In genomic region chr16:57251589-57252421, GRCm38 (mm10) we compare ENCODE assay signal across 12 mouse cellular contexts. TPM values are rescaled to one million over a fixed set of nuclear protein-coding genes. Genes with fewer than 3 reads are reported as not detected.
DNase-seq lines count a peak whose midpoint lies in the region; ATAC-seq lines count a peak whose summit lies in the region.
"Had no signal": no experiment of that assay in that cellular context is flagged by ENCODE, and none has a peak within 500 bp of the region (broad histone marks: within the 10 kb centered on the region; RNA-seq: fewer than 3 reads in every experiment).

No protein-coding gene starts in this region.

- DNase-seq in kidney, adult 11 months = peak; percentile 35
- no peak for DNase-seq in kidney, adult 18-20 months
- peak; percentile 69 for DNase-seq in ZHBTc4 (ENCODE audit: low read depth, low spot score)
- DNase-seq in lung, postnatal 25 days (ENCODE audit: low spot score) = peak; percentile 69
- DNase-seq in frontal cortex, postnatal 10 days (ENCODE audit: low spot score in 2 of 2) = no peak
- DNase-seq in yolk sac, embryonic 10.5 days (ENCODE audit: low spot score) = no peak
- no peak for DNase-seq in right cerebral cortex, postnatal 10 days (ENCODE audit: low spot score in 2 of 2)
- DNase-seq: cerebellum, adult 18-20 months had no signal

- no peaks in the 10 kb centered on the region for H3K9me3 ChIP-seq in intestine, embryonic 15.5 days
- H3K9me3 ChIP-seq: liver, embryonic 15.5 days had no signal

- no peaks in the 10 kb centered on the region for H3K4me1 ChIP-seq in intestine, embryonic 15.5 days (replicated peaks)
- H3K4me1 ChIP-seq: liver, embryonic 15.5 days had no signal

- no peak overlapping the region for H3K4me3 ChIP-seq in intestine, embryonic 15.5 days (replicated peaks)
- H3K4me3 ChIP-seq: liver, embryonic 15.5 days had no signal

- no peak overlapping the region for H3K4me2 ChIP-seq in intestine, embryonic 15.5 days (replicated peaks)
- H3K4me2 ChIP-seq: liver, embryonic 15.5 days had no signal

- H3K36me3 ChIP-seq in intestine, embryonic 15.5 days = no peaks in the 10 kb centered on the region
- H3K36me3 ChIP-seq: liver, embryonic 15.5 days had no signal

- H3K9ac ChIP-seq in intestine, embryonic 15.5 days = no peak overlapping the region
- H3K9ac ChIP-seq: liver, embryonic 15.5 days had no signal

- 20% methylated on average over 7 of the region's 7 CpGs for WGBS in intestine, embryonic 15.5 days

- no peaks in the 10 kb centered on the region for H3K27me3 ChIP-seq in intestine, embryonic 15.5 days (replicated peaks)
- H3K27me3 ChIP-seq: liver, embryonic 15.5 days had no signal

- peak overlapping the region; percentile 73 for H3K27ac ChIP-seq in intestine, embryonic 15.5 days
- H3K27ac ChIP-seq: liver, embryonic 15.5 days had no signal

- ATAC-seq in intestine, embryonic 15.5 days = peak; percentile 77
- ATAC-seq: forebrain, embryonic 14.5 days had no signal

RNA-seq across cellular contexts. Expression of gene Tbc1d23, which starts 20.5 kb away (rescaled TPM):
- polyA plus RNA-seq in intestine, embryonic 15.5 days (2015; fragmentation: Nextera tagmentation; extraction: Ambion mirVana) = 21.9 TPM in 2 replicates

RNA-seq across cellular contexts. Expression of gene Tmem30c, which starts 40.9 kb away (rescaled TPM):
- polyA plus RNA-seq in intestine, embryonic 15.5 days (2015; fragmentation: Nextera tagmentation; extraction: Ambion mirVana) = not detected in 2 replicates
- polyA plus RNA-seq: forebrain, embryonic 14.5 days; liver, embryonic 15.5 days; neural tube, embryonic 11.5 days had no signal

Comparison
In these comparisons a context has a peak if more than half of its experiments do, and no peak if none do; other contexts are left out.
1. DNase-seq: peak in kidney, adult 11 months (single experiment), ZHBTc4 (single experiment) and lung, postnatal 25 days (single experiment); none in kidney, adult 18-20 months (single experiment), frontal cortex, postnatal 10 days (0 of 2), yolk sac, embryonic 10.5 days (single experiment) and right cerebral cortex, postnatal 10 days (0 of 2).